Mouse (Mus musculus) effector memory CD4-positive, alpha-beta T cell, adult 7 months (primary cell): ENCODE measurements around the gene Gm340. TPM values are rescaled to one million over a fixed set of nuclear protein-coding genes. Genes with fewer than 3 reads are reported as not detected.

ENCODE experiments used
- polyA plus RNA-seq: library from polyadenylated mRNA; unstranded; fragments of 100-300 nt; shearing (Covaris generic); gene quantifications from one replicate; pipeline ENCODE4 v1.2.1, GENCODE M21; 2017

The Gm340 gene
- polyA plus RNA-seq: 7.7 TPM

GRCm38 (mm10) chr19:41581706-41582420, at the start of gene Gm340:
Gene Gm340 (plus strand): TSS chr19:41582370.

Other genes starting within 250 kb of the Gm340 start
- gene Pik3ap1, start 197.3 kb upstream of the Gm340 start, polyA plus RNA-seq: 21.7 TPM
- 13.4 TPM for gene Lcor, start 99.7 kb upstream of the Gm340 start, polyA plus RNA-seq
- 0.11 TPM for gene Slit1, start 161.3 kb downstream of the Gm340 start, polyA plus RNA-seq
- gene Arhgap19, start 219.7 kb downstream of the Gm340 start, polyA plus RNA-seq: 1.9 TPM
- 5.5 TPM for gene Frat1, start 247.6 kb downstream of the Gm340 start, polyA plus RNA-seq